Mouse (Mus musculus): ENCODE results near the gene Cxcr6. TPM values are rescaled to one million over a fixed set of nuclear protein-coding genes. Genes with fewer than 3 reads are reported as not detected.

The Cxcr6 gene
- polyA plus RNA-seq, 1 experiment from 2014 or later = 0.08 TPM

DNA sequence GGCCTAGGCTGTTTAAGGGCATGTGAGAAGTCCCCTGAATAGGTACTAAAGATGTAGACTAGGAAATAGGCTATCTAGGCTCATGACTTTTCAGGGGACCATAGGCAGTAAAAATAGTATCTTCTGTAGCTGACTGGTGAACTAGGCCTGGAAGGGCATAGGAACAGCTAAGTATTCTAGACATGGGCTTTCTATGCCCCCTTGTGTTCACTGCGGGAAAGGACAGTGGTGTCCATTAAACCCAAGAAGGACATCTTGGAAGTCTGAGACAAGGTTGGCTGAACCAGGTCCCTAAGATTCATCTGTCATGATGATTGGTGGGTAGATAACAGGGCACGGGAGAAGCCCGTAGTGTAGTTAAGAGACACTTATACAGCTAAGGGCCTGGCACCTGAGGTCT is 10.1 kb upstream of the Cxcr6 start:
- H3K9me3 ChIP-seq (replicated peaks) = no peaks in the 10 kb centered on the region
- H3K36me3 ChIP-seq (ENCODE audit: poor library complexity, severe bottlenecking) = peaks cover 52% of the 10 kb centered on the region
- H3K27me3 ChIP-seq = no peaks in the 10 kb centered on the region
- no peak overlapping the region for H3K27ac ChIP-seq
- no peak for ATAC-seq
- no peak overlapping the region for H3K4me2 ChIP-seq
- WGBS = 70% methylated on average over 3 of the region's 3 CpGs
- H3K4me1 ChIP-seq = no peaks in the 10 kb centered on the region
- no peak overlapping the region for H3K4me3 ChIP-seq
- no peak overlapping the region for H3K9ac ChIP-seq

DNA sequence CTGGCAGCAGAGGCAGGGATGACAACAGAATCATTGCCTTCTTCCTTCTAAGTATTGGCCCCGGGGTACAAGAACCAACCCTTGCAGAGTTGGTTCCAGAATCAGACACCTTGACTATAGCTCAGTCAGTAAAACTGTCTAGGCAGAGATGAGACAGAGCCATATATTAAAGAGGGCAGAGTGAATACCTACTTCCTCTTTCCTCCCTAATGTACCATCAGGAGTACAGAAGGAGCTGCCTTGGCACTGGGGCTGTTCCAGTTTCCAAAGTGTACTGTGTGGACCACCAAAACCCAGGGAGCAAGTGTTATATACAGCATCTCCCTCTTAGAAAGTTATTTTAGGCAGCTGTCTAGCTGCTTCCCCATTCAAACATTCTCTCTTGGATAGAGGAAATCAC is 4.7 kb upstream of the Cxcr6 start:
- Histone ChIP-seq H3K27ac (no peak overlapping the region), H3K4me1 (no peaks in the 10 kb centered on the region), H3K4me3 (no peak overlapping the region), H3K9ac (no peak overlapping the region), H3K27me3 (no peaks in the 10 kb centered on the region), H3K9me3 (replicated peaks) (no peaks in the 10 kb centered on the region), H3K4me2 (no peak overlapping the region), H3K36me3 (ENCODE audit: poor library complexity, severe bottlenecking) (peaks cover 21% of the 10 kb centered on the region; the same call in 1 of the 2 replicates)
- WGBS = 94% methylated on average over 1 of the region's 1 CpGs
- no peak for ATAC-seq

DNA sequence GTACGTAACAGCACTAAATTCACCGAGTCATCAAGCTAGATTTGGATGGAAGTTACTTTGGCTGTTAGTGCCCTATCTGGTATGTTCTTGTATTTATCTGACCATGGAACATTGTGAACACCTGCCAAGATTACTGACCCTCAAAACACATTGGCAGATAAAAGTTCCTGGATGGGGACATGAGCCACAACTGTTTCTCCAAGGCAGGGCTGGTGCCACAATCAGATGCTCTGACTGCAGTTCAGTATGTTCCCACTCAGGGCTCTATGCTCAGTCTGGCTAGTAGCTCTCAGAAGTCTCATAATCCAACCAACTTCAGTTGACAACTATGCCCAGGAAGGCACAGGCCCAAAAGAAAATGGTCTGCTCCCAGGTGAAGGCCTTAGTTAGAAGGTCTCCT is 3.9 kb upstream of the Cxcr6 start:
- Histone ChIP-seq H3K4me2 (no peak overlapping the region), H3K4me3 (no peak overlapping the region), H3K27me3 (no peaks in the 10 kb centered on the region), H3K4me1 (no peaks in the 10 kb centered on the region), H3K9me3 (replicated peaks) (no peaks in the 10 kb centered on the region), H3K27ac (no peak overlapping the region), H3K9ac (no peak overlapping the region), H3K36me3 (ENCODE audit: poor library complexity, severe bottlenecking) (peaks cover 21% of the 10 kb centered on the region; the same call in 1 of the 2 replicates)
- WGBS = 92% methylated on average over 2 of the region's 2 CpGs
- no peak for ATAC-seq

DNA sequence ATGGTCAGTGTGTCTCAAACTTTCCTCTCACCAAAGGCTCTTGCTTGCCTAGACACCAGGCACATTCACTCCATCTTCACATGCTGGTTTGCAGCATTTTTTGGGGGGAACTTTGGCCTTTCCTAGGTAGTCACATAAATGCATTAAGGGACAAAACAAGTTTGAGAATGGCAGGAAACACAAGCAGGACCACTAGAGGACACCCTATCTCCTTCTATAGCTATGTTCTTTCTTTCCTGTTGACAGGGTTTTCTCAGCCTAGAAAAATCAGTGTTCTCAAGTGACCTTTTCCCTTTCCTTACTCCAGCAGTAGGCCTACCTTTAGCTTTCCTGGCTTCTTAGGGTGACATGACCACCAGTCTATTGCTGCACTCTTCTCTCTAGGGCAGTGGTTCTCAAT is 3.4 kb upstream of the Cxcr6 start:
- Histone ChIP-seq H3K36me3 (ENCODE audit: poor library complexity, severe bottlenecking) (peaks cover 21% of the 10 kb centered on the region; the same call in 1 of the 2 replicates), H3K9me3 (replicated peaks) (no peaks in the 10 kb centered on the region), H3K4me3 (no peak overlapping the region), H3K4me2 (no peak overlapping the region), H3K4me1 (no peaks in the 10 kb centered on the region), H3K27ac (no peak overlapping the region), H3K9ac (no peak overlapping the region), H3K27me3 (no peaks in the 10 kb centered on the region)
- ATAC-seq = no peak

DNA sequence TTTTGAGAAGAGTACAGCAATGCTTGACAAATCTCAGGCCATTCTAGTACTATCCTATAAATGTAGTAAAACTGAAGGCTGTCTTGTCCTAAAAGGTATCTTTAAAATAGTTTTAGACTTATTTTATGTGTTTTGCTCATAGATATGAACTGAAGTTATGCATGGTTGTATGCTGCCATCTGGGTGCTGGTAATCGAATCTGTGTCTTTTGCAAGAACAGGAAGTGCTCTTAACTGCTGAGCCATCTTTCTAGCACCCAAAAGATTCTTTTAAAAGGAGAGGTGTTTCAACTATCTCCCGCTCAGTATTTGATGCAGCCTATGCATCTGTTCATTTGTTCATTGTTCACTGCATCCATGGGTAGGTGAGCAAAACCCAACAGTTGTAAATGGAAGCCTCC is 1.0 kb upstream of the Cxcr6 start:
- ATAC-seq = no peak
- no peaks in the 10 kb centered on the region for H3K9me3 ChIP-seq (replicated peaks)
- no peak overlapping the region for H3K4me2 ChIP-seq
- H3K36me3 ChIP-seq (ENCODE audit: poor library complexity, severe bottlenecking) = peaks cover 20% of the 10 kb centered on the region; the same call in 1 of the 2 replicates
- H3K4me3 ChIP-seq = no peak overlapping the region
- no peak overlapping the region for H3K9ac ChIP-seq
- WGBS = 91% methylated on average over 2 of the region's 2 CpGs
- H3K27ac ChIP-seq = no peak overlapping the region
- no peaks in the 10 kb centered on the region for H3K27me3 ChIP-seq
- H3K4me1 ChIP-seq = no peaks in the 10 kb centered on the region

DNA sequence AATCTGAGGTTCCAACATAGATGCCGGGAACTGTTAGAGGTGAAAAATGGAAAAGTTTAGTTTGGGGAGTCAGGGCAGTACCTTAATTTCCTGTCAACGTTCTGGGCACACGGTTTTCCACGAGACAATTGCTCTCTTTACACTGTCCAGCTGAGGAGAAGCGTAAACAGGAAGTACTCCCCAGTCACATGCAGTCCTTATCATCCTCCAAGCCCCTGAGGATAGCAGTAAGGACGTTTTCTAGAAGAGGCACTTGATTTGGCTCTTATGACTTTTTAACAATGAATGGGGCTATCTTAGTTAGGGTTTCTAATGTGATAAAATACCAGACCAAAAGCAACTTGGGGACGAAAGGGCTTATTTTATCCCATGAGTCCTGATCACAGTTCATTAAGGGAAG is 2.3 kb downstream of the Cxcr6 start:
- ATAC-seq = no peak
- no peak overlapping the region for H3K9ac ChIP-seq
- no peaks in the 10 kb centered on the region for H3K27me3 ChIP-seq
- H3K4me3 ChIP-seq = no peak overlapping the region
- peaks cover 23% of the 10 kb centered on the region for H3K36me3 ChIP-seq (ENCODE audit: poor library complexity, severe bottlenecking)
- no peak overlapping the region for H3K4me2 ChIP-seq
- no peaks in the 10 kb centered on the region for H3K9me3 ChIP-seq (replicated peaks)
- H3K4me1 ChIP-seq = no peaks in the 10 kb centered on the region
- 84% methylated on average over 7 of the region's 7 CpGs for WGBS
- H3K27ac ChIP-seq = no peak overlapping the region

DNA sequence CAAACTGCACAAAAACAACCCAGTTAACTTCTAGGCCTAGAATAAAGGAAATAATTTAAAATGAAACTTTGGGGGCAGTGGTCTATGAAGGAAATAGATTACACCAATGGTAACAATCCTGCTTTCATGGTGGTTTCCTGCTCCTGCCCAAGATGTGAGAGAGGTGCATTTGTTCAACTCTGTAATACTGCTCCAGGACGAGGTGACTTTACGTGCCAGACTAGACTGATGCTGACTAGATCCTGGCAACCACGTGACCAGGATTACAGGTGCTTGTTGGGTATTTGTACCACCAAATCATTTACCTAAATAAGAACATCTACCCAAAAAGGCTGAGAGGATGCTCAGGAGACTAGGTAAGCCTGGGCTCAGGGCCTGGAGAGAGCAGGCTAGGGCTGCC is 5.6 kb downstream of the Cxcr6 start:
- 93% methylated on average over 3 of the region's 3 CpGs for WGBS
- no peak for ATAC-seq

DNA sequence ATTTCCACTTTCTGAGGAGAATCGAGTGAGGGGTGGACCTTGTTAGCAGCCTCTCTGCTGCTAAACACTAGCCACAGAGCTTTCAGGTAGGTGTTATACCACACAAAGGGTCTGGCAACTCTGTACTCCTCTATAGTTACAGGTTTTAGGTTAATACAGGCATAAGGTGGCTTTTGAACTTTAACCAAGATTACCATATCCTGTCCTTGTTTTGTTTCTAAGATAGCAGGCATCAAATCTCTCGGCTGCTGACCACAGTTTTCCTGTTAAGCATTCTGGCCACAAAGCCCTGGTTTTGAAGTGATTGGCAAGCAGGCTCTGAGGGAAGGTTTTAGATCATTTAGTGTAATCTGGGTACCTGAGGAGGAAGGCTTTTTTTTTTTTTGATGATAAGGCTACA is 8.1 kb downstream of the Cxcr6 start:
- ATAC-seq = no peak
- Histone ChIP-seq H3K4me1 (no peaks in the 10 kb centered on the region), H3K9me3 (replicated peaks) (no peaks in the 10 kb centered on the region), H3K27me3 (no peaks in the 10 kb centered on the region), H3K27ac (no peak overlapping the region), H3K36me3 (ENCODE audit: poor library complexity, severe bottlenecking) (peaks cover 49% of the 10 kb centered on the region), H3K4me3 (no peak overlapping the region), H3K4me2 (no peak overlapping the region), H3K9ac (no peak overlapping the region)
- WGBS = 68% methylated on average over 2 of the region's 2 CpGs

More for the DNA sequence above, 5.6 kb downstream of the Cxcr6 start:
- no peak overlapping the region for H3K27ac ChIP-seq
- no peaks in the 10 kb centered on the region for H3K4me1 ChIP-seq
- H3K4me3 ChIP-seq = no peak overlapping the region
- no peak overlapping the region for H3K4me2 ChIP-seq
- peaks cover 37% of the 10 kb centered on the region for H3K36me3 ChIP-seq (ENCODE audit: poor library complexity, severe bottlenecking)
- no peaks in the 10 kb centered on the region for H3K9me3 ChIP-seq (replicated peaks)
- H3K9ac ChIP-seq = no peak overlapping the region
- no peaks in the 10 kb centered on the region for H3K27me3 ChIP-seq

DNA sequence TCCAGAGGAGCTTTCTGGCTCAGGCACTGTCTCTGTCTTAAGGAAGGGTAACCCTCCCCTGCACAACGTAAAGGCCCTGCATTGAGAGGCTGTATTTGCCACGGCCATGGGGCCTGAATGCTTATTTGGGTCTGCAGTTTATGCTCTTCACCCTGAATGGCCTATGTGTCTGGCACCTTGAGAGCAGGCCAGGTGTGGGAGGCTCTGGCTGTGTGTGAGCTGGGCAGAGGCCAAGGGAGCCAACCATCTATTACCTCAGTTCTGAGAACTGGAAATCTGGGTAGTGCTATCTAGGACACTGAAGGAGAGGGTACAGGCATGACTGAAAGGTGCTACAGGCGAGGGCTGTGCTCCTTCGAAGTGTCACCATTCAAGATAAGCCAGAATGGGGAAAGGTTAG is 8.5 kb downstream of the Cxcr6 start:
- H3K36me3 ChIP-seq (ENCODE audit: poor library complexity, severe bottlenecking) = peaks cover 49% of the 10 kb centered on the region
- no peaks in the 10 kb centered on the region for H3K9me3 ChIP-seq (replicated peaks)
- no peaks in the 10 kb centered on the region for H3K27me3 ChIP-seq
- no peak for ATAC-seq
- no peak overlapping the region for H3K9ac ChIP-seq
- no peak overlapping the region for H3K4me3 ChIP-seq
- 86% methylated on average over 4 of the region's 4 CpGs for WGBS
- H3K4me1 ChIP-seq = no peaks in the 10 kb centered on the region
- H3K27ac ChIP-seq = no peak overlapping the region
- H3K4me2 ChIP-seq = no peak overlapping the region

DNA sequence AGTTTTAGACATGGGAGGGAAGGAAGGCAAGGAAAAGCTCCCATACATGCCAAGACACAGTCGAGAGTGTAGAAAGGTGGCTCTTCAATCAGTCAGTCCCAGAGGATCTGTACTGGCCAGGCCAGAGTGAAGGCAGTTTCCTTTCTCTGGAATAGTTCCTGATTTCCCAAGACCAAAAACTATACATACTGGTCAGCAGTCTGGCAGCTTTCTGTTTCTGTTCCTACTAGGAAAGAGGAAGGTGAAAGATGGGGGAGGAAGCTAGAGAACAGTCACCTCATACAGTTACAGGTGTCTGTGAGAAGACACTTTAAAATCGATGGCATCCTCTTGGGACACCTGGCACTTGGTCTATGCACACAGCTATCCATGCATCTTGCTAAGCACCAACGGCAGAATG is 9.2 kb downstream of the Cxcr6 start:
- ATAC-seq = no peak
- whole genome bisulfite sequencing = 94% methylated on average over 3 of the region's 3 CpGs
- H3K36me3 ChIP-seq (ENCODE audit: poor library complexity, severe bottlenecking) = peaks cover 44% of the 10 kb centered on the region
- H3K4me2 ChIP-seq = no peak overlapping the region
- no peak overlapping the region for H3K27ac ChIP-seq
- H3K9me3 ChIP-seq (replicated peaks) = no peaks in the 10 kb centered on the region
- no peaks in the 10 kb centered on the region for H3K4me1 ChIP-seq
- no peak overlapping the region for H3K4me3 ChIP-seq
- no peaks in the 10 kb centered on the region for H3K27me3 ChIP-seq
- H3K9ac ChIP-seq = no peak overlapping the region

DNA sequence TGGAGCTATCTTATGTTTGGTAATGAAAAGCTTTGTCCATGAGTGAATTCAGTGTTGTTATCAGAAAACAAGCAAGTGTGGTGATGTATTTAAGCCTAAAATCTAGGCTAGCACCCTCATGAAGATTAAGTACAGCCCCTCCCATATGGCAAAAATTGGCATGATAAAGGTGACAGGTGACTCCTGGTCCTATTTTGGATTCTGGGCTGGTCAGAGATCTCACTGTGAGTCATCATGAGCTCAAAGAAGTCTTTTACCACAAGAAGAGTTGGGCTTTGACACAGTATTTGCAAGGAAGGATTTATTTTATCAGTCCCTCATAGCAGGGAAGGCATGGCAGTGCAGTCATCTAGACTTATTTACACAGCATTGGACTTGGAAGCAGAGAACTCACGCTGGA is 9.7 kb downstream of the Cxcr6 start:
- H3K4me1 ChIP-seq = no peaks in the 10 kb centered on the region
- H3K4me3 ChIP-seq = no peak overlapping the region
- H3K9me3 ChIP-seq (replicated peaks) = no peaks in the 10 kb centered on the region
- no peaks in the 10 kb centered on the region for H3K27me3 ChIP-seq
- H3K36me3 ChIP-seq (ENCODE audit: poor library complexity, severe bottlenecking) = peaks cover 44% of the 10 kb centered on the region
- no peak overlapping the region for H3K9ac ChIP-seq
- H3K27ac ChIP-seq = no peak overlapping the region
- H3K4me2 ChIP-seq = no peak overlapping the region
- no peak for ATAC-seq
- 82% methylated on average over 1 of the region's 1 CpGs for WGBS

DNA sequence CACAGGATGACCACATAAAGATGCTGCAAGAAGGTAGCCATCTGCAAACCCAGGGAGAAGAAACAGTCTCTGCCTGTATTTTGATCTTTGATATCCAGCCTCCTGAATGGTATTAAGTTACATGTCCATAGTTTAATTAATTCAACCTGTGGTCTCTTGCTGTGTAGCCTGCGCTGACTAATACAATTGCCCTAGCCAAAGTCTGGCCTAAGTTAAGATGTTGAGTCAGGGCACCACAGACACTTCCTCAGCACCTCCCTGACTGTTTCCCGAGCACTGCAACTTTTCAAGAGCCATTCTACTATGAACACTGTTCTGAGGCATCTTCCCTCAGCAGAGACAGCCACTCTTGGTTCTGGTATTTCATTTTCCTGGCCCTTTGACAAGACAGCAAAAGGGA is 12.3 kb downstream of the Cxcr6 start:
- no peak for ATAC-seq
- H3K9me3 ChIP-seq (replicated peaks) = no peaks in the 10 kb centered on the region
- H3K4me3 ChIP-seq = no peak overlapping the region
- no peaks in the 10 kb centered on the region for H3K4me1 ChIP-seq
- H3K9ac ChIP-seq = no peak overlapping the region
- no peak overlapping the region for H3K27ac ChIP-seq
- H3K27me3 ChIP-seq = no peaks in the 10 kb centered on the region
- H3K36me3 ChIP-seq (ENCODE audit: poor library complexity, severe bottlenecking) = peaks cover 55% of the 10 kb centered on the region
- WGBS = 90% methylated on average over 2 of the region's 2 CpGs
- H3K4me2 ChIP-seq = no peak overlapping the region

DNA sequence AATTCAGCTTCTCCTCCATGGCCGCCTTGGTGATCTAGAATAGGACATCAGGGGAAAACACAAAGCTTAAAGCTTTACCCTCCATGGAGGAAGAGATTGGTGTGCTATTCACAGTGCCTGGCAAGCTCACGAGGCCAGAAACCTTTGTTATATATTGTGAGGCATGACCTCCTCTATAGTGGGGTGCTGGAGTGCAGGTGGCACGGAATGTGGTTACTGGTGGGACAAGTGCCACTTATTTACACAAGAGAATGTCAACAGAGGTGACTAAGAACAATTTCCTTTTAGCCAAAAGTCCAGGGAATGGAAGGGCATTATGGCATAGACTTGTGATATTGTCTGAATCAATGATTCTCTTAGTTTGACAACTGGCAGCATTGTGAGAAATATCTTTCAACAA is 20.4 kb downstream of the Cxcr6 start:
- H3K4me3 ChIP-seq = no peak overlapping the region
- H3K27me3 ChIP-seq = no peaks in the 10 kb centered on the region
- no peak overlapping the region for H3K27ac ChIP-seq
- no peak overlapping the region for H3K4me2 ChIP-seq
- no peaks in the 10 kb centered on the region for H3K4me1 ChIP-seq
- no peak for ATAC-seq
- peaks cover 79% of the 10 kb centered on the region for H3K36me3 ChIP-seq (ENCODE audit: poor library complexity, severe bottlenecking)
- no peaks in the 10 kb centered on the region for H3K9me3 ChIP-seq (replicated peaks)
- H3K9ac ChIP-seq = no peak overlapping the region
- 86% methylated on average over 3 of the region's 3 CpGs for WGBS

All from forebrain, embryonic 13.5 days (tissue).